Mouse (Mus musculus) midbrain, embryonic 12.5 days (tissue): Measurements from ENCODE around the gene Srl. TPM values are rescaled to one million over a fixed set of nuclear protein-coding genes. Genes with fewer than 3 reads are reported as not detected.
"Not testable (repeated sequence)": the region's sequence is repeated elsewhere in the genome, so short reads cannot be mapped to it uniquely, and the experiment has no call there.

Experiments
- ATAC-seq: fragments of 200-750 bp; cut with Nextera tagmentation; 2 replicates; pipeline ENCODE4 v1.8.0; 2017; ENCODE audit warnings: low read depth, moderate TSS enrichment, moderate library complexity; ENCODE audit not compliant: low FRiP score
- H3K27ac ChIP-seq: fragments of 300-500 bp; sonication (generic); replicated peaks from 2 replicates; pipeline ENCODE4 v1.5.1; 2016; ENCODE audit warnings: mild to moderate bottlenecking
- H3K27me3 ChIP-seq: fragments of 300-500 bp; sonication (generic); 2 replicates; pipeline ENCODE4 v1.6.1; 2016; ENCODE audit warnings: mild to moderate bottlenecking
- H3K36me3 ChIP-seq: fragments of 300-500 bp; sonication (generic); 2 replicates; pipeline ENCODE4 v1.6.1; 2016
- H3K4me1 ChIP-seq: fragments of 300-500 bp; sonication (generic); 2 replicates; pipeline ENCODE4 v1.6.1; 2016
- H3K4me2 ChIP-seq: fragments of 300-500 bp; sonication (generic); replicated peaks from 2 replicates; pipeline ENCODE4 v1.6.1; 2016; ENCODE audit warnings: mild to moderate bottlenecking, moderate library complexity
- H3K4me3 ChIP-seq: fragments of 300-500 bp; sonication (generic); 2 replicates; pipeline ENCODE4 v1.5.1; 2016; ENCODE audit warnings: mild to moderate bottlenecking
- H3K9ac ChIP-seq: fragments of 300-500 bp; sonication (generic); replicated peaks from 2 replicates; pipeline ENCODE4 v1.6.1; 2016; ENCODE audit warnings: mild to moderate bottlenecking, moderate library complexity
- H3K9me3 ChIP-seq: fragments of 300-500 bp; sonication (generic); 2 replicates; pipeline ENCODE4 v1.6.1; 2016; ENCODE audit warnings: mild to moderate bottlenecking
- WGBS: fragments of 180-500 bp; shearing (Covaris S2); methylation state at CpG from one replicate; pipeline ENCODE4 v1.1.7; 2016; 5-methylcytosine and 5-hydroxymethylcytosine counted together
- polyA plus RNA-seq: library from polyadenylated mRNA; unstranded; fragments of >200 nt; fragmentation: Nextera tagmentation; extraction: Ambion mirVana; gene quantifications from 2 replicates; pipeline ENCODE4 v1.2.1, GENCODE M21; 2016

Gene Srl
- polyA plus RNA-seq, 1 experiment from 2014 or later, result 22.1 TPM

GRCm38 (mm10) chr16:4551056-4551455, 9.4 kb upstream of the Srl start:
- no peaks in the 10 kb centered on the region for H3K9me3 ChIP-seq
- H3K4me1 ChIP-seq, result peaks cover 7% of the 10 kb centered on the region; the same call in 1 of the 2 replicates
- H3K27me3 ChIP-seq, result no peaks in the 10 kb centered on the region
- H3K36me3 ChIP-seq, result peaks cover 43% of the 10 kb centered on the region
- H3K4me2 ChIP-seq, result no peak overlapping the region
- peak; percentile 52; the same call in 1 of the 2 replicates for ATAC-seq
- H3K9ac ChIP-seq, result no peak overlapping the region
- no peak overlapping the region for H3K27ac ChIP-seq
- 44% methylated on average over 13 of the region's 13 CpGs for WGBS
- H3K4me3 ChIP-seq, result no peak overlapping the region

DNA sequence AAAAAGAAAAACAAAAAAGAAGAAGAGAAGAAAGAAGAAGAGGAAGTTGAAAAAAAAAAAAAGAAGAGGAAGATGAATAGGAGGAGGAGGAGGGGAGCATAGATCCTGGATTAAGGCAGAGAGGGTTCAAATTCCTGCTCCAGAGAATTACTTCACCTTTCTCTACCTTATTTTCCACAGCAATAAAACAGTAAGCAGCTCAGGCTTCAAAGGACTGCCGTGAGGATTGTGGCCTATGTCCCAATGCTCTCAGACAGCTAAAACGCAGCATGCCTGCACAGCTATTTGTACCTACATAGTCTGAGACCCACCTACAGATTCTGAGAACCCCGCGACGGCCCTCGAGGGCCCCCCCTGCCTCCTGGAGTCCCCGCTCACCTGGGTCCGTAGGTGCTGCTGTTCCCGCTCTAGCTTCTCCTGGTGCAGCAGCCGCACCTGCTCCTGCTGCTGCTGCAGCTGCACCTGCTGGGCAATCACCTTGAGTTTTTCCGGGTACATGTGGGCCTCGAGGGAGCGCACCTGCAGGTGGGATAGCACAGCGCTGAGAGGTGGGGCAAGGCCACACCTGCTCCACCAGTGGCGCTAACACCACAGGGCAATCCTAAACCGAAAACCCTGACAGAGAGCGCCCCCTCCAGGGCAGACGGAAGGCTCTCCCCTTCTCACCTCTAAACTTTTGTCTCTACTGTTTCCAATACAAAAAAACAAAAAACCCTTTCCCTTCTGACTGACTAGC, 7.5 kb upstream of the Srl start:
- 92% methylated on average over 18 of the region's 18 CpGs for WGBS
- H3K4me1 ChIP-seq, result peaks cover 7% of the 10 kb centered on the region; the same call in 1 of the 2 replicates
- H3K9me3 ChIP-seq, result no peaks in the 10 kb centered on the region
- H3K9ac ChIP-seq, result no peak overlapping the region
- H3K36me3 ChIP-seq, result peaks cover 57% of the 10 kb centered on the region
- no peak overlapping the region for H3K4me2 ChIP-seq
- no peaks in the 10 kb centered on the region for H3K27me3 ChIP-seq
- no peak overlapping the region for H3K27ac ChIP-seq
- no peak overlapping the region for H3K4me3 ChIP-seq
- ATAC-seq, result no peak

DNA sequence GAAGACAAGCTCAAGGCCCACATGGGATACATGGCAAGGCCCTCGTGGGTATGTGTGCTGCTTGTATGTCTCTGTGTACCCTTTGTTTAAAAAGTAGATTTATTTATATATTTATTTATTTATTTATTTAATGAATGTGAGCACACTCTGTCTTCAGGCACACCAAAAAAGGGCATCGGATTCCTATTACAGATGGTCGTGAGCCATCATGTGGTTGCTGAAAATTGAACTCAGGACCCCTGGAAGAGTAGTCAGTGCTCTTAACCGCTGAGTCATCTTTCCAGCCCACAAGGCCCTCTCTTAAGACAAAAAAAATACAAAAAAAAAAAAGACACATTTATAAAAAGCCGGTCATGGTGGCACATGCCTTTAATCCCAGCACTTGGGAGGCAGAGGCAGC, 6.0 kb upstream of the Srl start:
- Histone ChIP-seq H3K4me2 (no peak overlapping the region), H3K27me3 (no peaks in the 10 kb centered on the region), H3K9me3 (no peaks in the 10 kb centered on the region), H3K4me3 (no peak overlapping the region), H3K4me1 (peaks cover 1% of the 10 kb centered on the region; the same call in 1 of the 2 replicates), H3K9ac (no peak overlapping the region), H3K36me3 (peaks cover 57% of the 10 kb centered on the region), H3K27ac (no peak overlapping the region)
- 96% methylated on average over 5 of the region's 5 CpGs for WGBS
- ATAC-seq, result no peak

DNA sequence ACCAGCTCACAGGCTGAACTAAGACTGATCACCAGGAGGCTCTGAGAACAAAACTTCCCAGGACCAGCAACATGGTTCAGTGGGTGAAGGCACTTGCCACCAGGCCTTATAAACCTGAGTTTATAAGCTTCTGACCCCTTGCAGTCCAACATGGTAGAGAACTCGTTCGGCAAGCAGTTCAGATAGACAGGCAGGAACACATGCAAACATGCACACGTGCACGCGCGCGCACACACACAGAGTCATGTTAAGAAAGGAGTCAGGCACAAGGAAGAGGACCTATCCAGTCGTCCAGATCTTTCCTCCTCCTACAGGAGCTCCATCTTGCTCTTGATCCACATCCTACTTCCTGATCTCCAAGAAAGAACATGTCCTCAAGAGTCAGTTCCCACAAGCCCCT, 5.2 kb upstream of the Srl start:
- Histone ChIP-seq H3K4me3 (no peak overlapping the region), H3K9ac (no peak overlapping the region), H3K4me2 (no peak overlapping the region), H3K27ac (no peak overlapping the region), H3K27me3 (no peaks in the 10 kb centered on the region), H3K4me1 (0 out of 2 replicates have a peak, but pooled peaks cover 4% of the 10 kb centered on the region), H3K36me3 (peaks cover 57% of the 10 kb centered on the region), H3K9me3 (no peaks in the 10 kb centered on the region)
- ATAC-seq, result no peak
- 96% methylated on average over 8 of the region's 8 CpGs for WGBS

GRCm38 (mm10) chr16:4544845-4545244, 3.2 kb upstream of the Srl start:
- Histone ChIP-seq H3K9me3 (no peaks in the 10 kb centered on the region), H3K27me3 (no peaks in the 10 kb centered on the region), H3K4me2 (no peak overlapping the region), H3K4me3 (no peak overlapping the region), H3K36me3 (peaks cover 47% of the 10 kb centered on the region), H3K4me1 (peaks cover 7% of the 10 kb centered on the region; the same call in 1 of the 2 replicates), H3K9ac (no peak overlapping the region), H3K27ac (no peak overlapping the region)
- 88% methylated on average over 9 of the region's 9 CpGs for WGBS
- no peak for ATAC-seq

- Histone ChIP-seq H3K27ac (no peak overlapping the region), H3K4me1 (peaks cover 9% of the 10 kb centered on the region), H3K9ac (no peak overlapping the region), H3K27me3 (no peaks in the 10 kb centered on the region), H3K9me3 (no peaks in the 10 kb centered on the region), H3K36me3 (peaks cover 31% of the 10 kb centered on the region), H3K4me3 (no peak overlapping the region), H3K4me2 (no peak overlapping the region)
- WGBS, result 81% methylated on average over 3 of the region's 3 CpGs
- ATAC-seq, result no peak
Observed at GRCm38 (mm10) chr16:4543266-4543665, 1.6 kb upstream of the Srl start.

GRCm38 (mm10) chr16:4542236-4542774, 689 bp upstream of the Srl start:
- Histone ChIP-seq H3K27me3 (no peaks in the 10 kb centered on the region), H3K9me3 (no peaks in the 10 kb centered on the region), H3K4me2 (peak overlapping the region; percentile 50), H3K36me3 (peaks cover 26% of the 10 kb centered on the region), H3K4me3 (peak overlapping the region; percentile 52), H3K4me1 (peaks cover 9% of the 10 kb centered on the region), H3K9ac (no peak overlapping the region; the same call in 1 of the 2 replicates), H3K27ac (no peak overlapping the region)
- no peak for ATAC-seq
- WGBS, result 49% methylated on average over 7 of the region's 7 CpGs

GRCm38 (mm10) chr16:4541033-4541432, 583 bp downstream of the Srl start:
- WGBS, result 69% methylated on average over 4 of the region's 4 CpGs
- no peaks in the 10 kb centered on the region for H3K9me3 ChIP-seq
- H3K4me3 ChIP-seq, result peak overlapping the region; percentile 52
- no peaks in the 10 kb centered on the region for H3K27me3 ChIP-seq
- H3K27ac ChIP-seq, result no peak overlapping the region
- no peak overlapping the region for H3K9ac ChIP-seq
- peaks cover 9% of the 10 kb centered on the region for H3K4me1 ChIP-seq
- ATAC-seq, result no peak
- peaks cover 14% of the 10 kb centered on the region for H3K36me3 ChIP-seq
- H3K4me2 ChIP-seq, result peak overlapping the region; percentile 50

- H3K27me3 ChIP-seq, result no peaks in the 10 kb centered on the region
- peaks cover 9% of the 10 kb centered on the region for H3K4me1 ChIP-seq
- WGBS, result 62% methylated on average over 12 of the region's 12 CpGs
- no peak overlapping the region for H3K27ac ChIP-seq
- peaks cover 5% of the 10 kb centered on the region for H3K36me3 ChIP-seq
- H3K9ac ChIP-seq, result no peak overlapping the region
- H3K4me2 ChIP-seq, result no peak overlapping the region
- ATAC-seq, result peak; percentile 64
- no peak overlapping the region for H3K4me3 ChIP-seq
- H3K9me3 ChIP-seq, result no peaks in the 10 kb centered on the region
Observed at GRCm38 (mm10) chr16:4540064-4540775, 1.4 kb downstream of the Srl start.

DNA sequence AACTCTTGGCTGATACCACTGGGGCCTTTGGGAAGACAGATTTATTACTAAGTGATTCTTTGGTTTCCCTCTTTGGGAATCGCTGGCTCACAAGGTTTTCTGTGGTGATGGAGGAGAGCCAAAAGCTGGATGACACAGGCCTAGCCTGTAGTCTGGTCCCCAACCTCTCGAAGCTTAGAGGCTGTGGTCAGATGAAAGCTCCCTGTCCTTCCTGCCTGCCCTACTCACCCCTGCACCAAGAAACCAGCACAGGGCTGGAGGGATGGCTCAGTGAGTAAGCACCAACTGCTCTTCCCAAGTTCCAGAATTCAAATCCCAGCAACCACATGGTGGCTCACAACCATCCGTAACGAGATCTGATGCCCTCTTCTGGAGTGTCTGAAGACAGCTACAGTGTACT, 2.1 kb downstream of the Srl start:
- peaks cover 9% of the 10 kb centered on the region for H3K4me1 ChIP-seq
- H3K9me3 ChIP-seq, result no peaks in the 10 kb centered on the region
- no peaks in the 10 kb centered on the region for H3K27me3 ChIP-seq
- no peak overlapping the region for H3K4me2 ChIP-seq
- H3K9ac ChIP-seq, result no peak overlapping the region
- no peak for ATAC-seq
- H3K4me3 ChIP-seq, result no peak overlapping the region
- H3K27ac ChIP-seq, result no peak overlapping the region
- no peaks in the 10 kb centered on the region for H3K36me3 ChIP-seq
- WGBS, result 87% methylated on average over 4 of the region's 4 CpGs

DNA sequence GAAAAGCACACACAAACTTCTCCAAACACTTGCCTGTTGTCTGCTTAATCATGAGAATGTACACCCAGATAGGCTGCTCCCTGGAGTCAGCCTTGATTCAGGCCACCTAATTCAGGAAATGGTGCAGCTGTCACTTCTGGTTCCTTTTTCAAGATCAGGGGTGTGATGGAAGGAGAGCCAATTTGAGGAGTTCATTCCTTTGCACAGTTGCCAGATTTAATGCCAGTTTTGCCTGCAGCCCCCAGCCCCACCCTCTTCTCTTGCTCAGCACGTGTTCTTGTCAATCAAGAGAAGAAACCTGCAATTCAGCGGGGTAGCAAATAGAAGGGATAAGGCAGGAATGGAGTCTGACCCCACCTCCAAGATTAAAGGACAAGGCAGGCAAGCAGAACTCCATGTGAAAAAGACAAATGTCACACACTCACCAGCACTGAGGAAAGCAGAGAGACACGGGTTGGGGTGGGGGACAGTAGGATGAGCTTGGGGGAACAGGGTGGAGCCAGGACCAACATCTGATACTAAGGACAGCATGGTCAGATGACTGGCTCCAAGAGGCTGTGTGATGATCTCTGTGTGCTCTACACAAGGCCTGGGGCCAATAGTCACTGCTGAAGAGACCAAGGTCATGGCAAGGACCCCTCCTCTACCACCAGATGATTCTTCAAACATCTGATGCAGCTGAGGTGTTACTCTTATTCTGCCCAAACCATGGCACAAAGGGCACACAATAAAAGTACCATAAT, 3.8 kb downstream of the Srl start:
- peaks cover 9% of the 10 kb centered on the region for H3K4me1 ChIP-seq
- no peak overlapping the region for H3K4me3 ChIP-seq
- no peaks in the 10 kb centered on the region for H3K27me3 ChIP-seq
- no peak overlapping the region for H3K27ac ChIP-seq
- no peak overlapping the region for H3K4me2 ChIP-seq
- H3K36me3 ChIP-seq, result no peaks in the 10 kb centered on the region
- 67% methylated on average over 3 of the region's 3 CpGs for WGBS
- no peak for ATAC-seq
- no peaks in the 10 kb centered on the region for H3K9me3 ChIP-seq
- no peak overlapping the region for H3K9ac ChIP-seq

DNA sequence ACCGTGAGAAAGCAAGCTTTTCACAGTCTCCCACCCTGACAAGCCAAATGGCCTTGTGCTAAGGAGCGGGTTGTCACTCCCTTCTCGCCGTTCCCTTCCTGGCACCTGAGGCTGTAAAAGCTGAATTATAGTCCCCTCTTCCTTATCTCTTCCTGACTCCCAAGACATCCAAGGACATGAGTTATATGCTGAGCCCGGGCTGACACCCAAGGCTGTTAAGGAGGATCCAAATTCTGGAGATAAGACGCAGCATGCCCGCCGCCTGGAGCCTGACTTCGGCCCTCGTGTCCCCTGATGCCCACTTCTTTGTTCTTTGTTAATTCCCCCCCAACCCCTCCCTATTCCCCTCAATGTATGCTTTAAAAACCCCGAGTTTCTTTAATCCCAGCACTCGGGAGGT, 14.2 kb downstream of the Srl start:
- H3K4me1 ChIP-seq, H3K27me3 ChIP-seq, H3K4me3 ChIP-seq, H3K36me3 ChIP-seq, H3K9me3 ChIP-seq, H3K9ac ChIP-seq, ATAC-seq, H3K4me2 ChIP-seq, H3K27ac ChIP-seq: not testable (repeated sequence)
- 95% methylated on average over 12 of the region's 12 CpGs for WGBS
